Mouse (Mus musculus): ENCODE measurements around the gene Pbx3. TPM values are rescaled to one million over a fixed set of nuclear protein-coding genes. Genes with fewer than 3 reads are reported as not detected.

The Pbx3 gene
- polyA plus RNA-seq, 1 experiment: 3.6 TPM

DNA sequence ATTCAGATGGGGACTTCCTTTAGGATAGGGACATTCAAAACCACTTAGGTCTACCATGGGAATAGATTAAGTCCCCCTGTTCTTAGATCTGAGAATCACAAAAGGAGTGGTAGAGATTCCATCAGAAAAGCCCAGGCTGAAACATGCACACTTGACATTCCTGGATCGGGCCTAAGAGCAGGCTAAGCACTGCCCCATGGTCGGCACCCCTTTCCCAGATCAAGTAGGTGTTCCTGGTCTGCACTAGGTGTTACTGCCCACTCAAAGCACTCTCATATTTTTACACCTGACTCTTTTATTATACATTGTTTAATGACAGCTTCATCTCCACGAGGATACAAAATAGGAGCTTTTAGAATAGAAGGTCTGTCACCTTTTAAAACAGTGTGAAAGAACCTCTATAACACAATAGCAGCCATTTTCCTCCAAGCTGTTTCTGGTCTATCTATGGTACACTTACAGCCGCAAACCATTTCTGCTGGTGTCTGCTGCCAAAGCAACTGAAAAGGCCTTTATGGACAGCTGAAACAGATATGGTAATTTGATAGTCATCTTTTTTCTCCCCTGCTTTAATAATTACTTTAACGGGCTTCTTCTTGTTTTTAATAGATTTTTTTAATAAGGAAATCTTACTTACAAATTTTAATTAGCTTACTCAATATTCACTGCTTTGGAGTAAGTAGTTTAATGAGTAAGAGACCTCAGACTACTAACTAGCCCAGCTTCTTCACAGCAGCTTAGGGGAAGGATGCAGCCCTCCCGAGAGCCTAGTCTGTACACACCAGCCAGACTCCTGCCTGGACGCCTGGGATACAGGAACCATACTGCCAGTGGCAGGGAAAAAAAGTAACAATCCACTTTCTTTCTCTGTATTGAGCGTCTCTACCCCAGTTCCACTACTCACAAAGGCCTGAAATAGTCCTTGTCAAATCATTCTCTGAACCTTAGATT is 178.8 kb downstream of the Pbx3 start:
- H3K4me3 ChIP-seq (replicated peaks; ENCODE audit: control insufficient read depth, low read depth, low read length): no peak overlapping the region
- WGBS: 79% methylated on average over 8 of the region's 8 CpGs
- TF ChIP-seq POLR2A (IDR thresholded peaks at IDR 0.05; ENCODE audit: borderline replicate concordance, control insufficient read depth, low read depth, low read length) (no peak), CTCF (IDR thresholded peaks at IDR 0.05; ENCODE audit: control insufficient read depth, insufficient read depth, low read length) (no peak)
- H3K4me1 ChIP-seq (ENCODE audit: control insufficient read depth, insufficient read depth, low read length): no peaks in the 10 kb centered on the region
- H3K27ac ChIP-seq (ENCODE audit: control insufficient read depth, insufficient read depth, low read depth, low read length, poor library complexity): no peak overlapping the region

DNA sequence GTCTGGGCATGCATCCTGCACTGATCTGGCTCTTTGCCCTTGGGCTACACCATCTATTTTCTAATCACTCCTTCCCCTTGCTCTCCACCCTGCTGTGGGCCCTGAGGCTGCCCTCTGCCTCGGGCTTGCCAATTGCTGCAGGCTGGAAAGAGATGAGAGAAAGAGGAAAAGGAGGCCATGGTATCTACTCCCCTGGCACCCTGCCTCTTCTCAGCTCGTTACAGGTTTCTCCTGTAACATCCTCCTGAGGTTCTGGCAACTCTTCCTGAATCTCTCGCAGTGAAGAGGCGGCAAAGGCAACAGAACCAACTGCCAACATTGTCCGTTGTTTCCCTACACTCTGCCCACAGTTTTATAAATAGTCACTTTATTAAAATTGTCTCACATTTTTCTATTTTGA is 179.7 kb downstream of the Pbx3 start:
- WGBS: 60% methylated on average over 5 of the region's 5 CpGs
- Histone ChIP-seq H3K27ac (ENCODE audit: control insufficient read depth, insufficient read depth, low read depth, low read length, poor library complexity) (no peak overlapping the region), H3K4me1 (ENCODE audit: control insufficient read depth, insufficient read depth, low read length) (no peaks in the 10 kb centered on the region), H3K4me3 (replicated peaks; ENCODE audit: control insufficient read depth, low read depth, low read length) (no peak overlapping the region)
- TF ChIP-seq CTCF (IDR thresholded peaks at IDR 0.05; ENCODE audit: control insufficient read depth, insufficient read depth, low read length) (no peak), POLR2A (IDR thresholded peaks at IDR 0.05; ENCODE audit: borderline replicate concordance, control insufficient read depth, low read depth, low read length) (no peak)

DNA sequence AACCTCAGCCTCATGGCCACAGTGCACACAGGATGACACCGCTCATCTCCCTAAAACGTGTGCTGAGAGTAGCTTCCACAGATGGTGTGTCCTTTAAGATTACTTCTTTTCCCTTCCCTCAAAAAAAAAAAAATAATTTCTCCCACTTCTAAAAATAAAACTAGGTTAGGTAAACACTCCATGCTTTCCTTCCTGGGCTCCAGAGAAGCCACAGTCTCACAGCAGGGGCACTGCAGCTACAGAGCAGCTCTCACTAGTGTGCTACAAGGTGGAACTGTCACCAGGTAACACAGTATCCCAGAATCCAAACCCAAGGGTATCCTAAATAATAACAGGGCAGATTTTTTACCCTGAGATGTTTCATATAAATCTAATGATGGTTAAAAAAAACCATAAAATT is 185.6 kb downstream of the Pbx3 start:
- Histone ChIP-seq H3K4me1 (ENCODE audit: control insufficient read depth, insufficient read depth, low read length) (no peaks in the 10 kb centered on the region), H3K27ac (ENCODE audit: control insufficient read depth, insufficient read depth, low read depth, low read length, poor library complexity) (no peak overlapping the region), H3K4me3 (replicated peaks; ENCODE audit: control insufficient read depth, low read depth, low read length) (no peak overlapping the region)
- WGBS: 74% methylated on average over 2 of the region's 2 CpGs
- no peak for TF ChIP-seq POLR2A (IDR thresholded peaks at IDR 0.05; ENCODE audit: borderline replicate concordance, control insufficient read depth, low read depth, low read length)
- no peak for TF ChIP-seq CTCF (IDR thresholded peaks at IDR 0.05; ENCODE audit: control insufficient read depth, insufficient read depth, low read length)

DNA sequence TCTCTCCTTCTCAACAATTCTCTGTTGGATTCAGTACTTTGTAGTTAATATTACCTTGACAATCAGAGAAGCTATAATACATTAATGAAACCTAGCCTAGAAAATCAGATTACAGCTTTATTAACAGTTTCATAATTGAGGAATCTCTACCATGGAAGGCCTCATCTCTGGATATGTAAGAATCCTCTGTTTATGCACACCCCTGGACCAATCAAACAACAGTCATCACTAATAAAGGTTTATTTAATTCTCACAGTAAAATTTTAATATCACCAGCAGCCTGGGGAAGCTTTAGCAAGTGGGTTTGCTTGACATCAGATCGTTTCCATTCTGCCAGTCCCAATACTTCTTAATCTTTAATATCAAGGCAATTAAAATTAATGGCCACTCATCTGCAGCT is 191.3 kb downstream of the Pbx3 start:
- TF ChIP-seq CTCF (IDR thresholded peaks at IDR 0.05; ENCODE audit: control insufficient read depth, insufficient read depth, low read length) (no peak), POLR2A (IDR thresholded peaks at IDR 0.05; ENCODE audit: borderline replicate concordance, control insufficient read depth, low read depth, low read length) (no peak)
- whole genome bisulfite sequencing: 77% methylated on average over 1 of the region's 1 CpGs

DNA sequence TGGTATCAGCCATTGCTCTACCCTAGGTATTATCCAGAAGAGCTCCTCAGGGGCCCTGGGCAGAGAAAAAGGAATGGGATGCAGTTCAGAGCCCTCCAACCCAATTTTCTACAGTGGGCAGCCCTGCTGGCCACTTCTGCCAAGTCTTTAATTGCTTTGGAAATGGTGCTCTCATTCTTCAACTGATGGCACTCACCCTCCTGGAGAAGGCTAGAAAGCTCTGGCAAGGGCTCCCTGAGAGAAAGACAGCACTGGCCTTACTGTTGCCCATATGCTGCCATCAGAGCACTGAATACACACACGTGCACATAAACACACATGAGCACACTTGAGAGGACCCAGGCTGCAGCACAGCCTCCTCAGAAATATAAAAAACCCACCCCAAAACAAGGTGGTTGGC is 193.6 kb downstream of the Pbx3 start:
- Histone ChIP-seq H3K4me3 (replicated peaks; ENCODE audit: control insufficient read depth, low read depth, low read length) (no peak overlapping the region), H3K27ac (ENCODE audit: control insufficient read depth, insufficient read depth, low read depth, low read length, poor library complexity) (no peak overlapping the region), H3K4me1 (ENCODE audit: control insufficient read depth, insufficient read depth, low read length) (no peaks in the 10 kb centered on the region)
- TF ChIP-seq POLR2A (IDR thresholded peaks at IDR 0.05; ENCODE audit: borderline replicate concordance, control insufficient read depth, low read depth, low read length): no peak
- TF ChIP-seq CTCF (IDR thresholded peaks at IDR 0.05; ENCODE audit: control insufficient read depth, insufficient read depth, low read length): no peak
- 78% methylated on average over 1 of the region's 1 CpGs for WGBS

More for the DNA sequence above, 191.3 kb downstream of the Pbx3 start:
- no peak overlapping the region for H3K4me3 ChIP-seq (replicated peaks; ENCODE audit: control insufficient read depth, low read depth, low read length)
- H3K4me1 ChIP-seq (ENCODE audit: control insufficient read depth, insufficient read depth, low read length): no peaks in the 10 kb centered on the region
- H3K27ac ChIP-seq (ENCODE audit: control insufficient read depth, insufficient read depth, low read depth, low read length, poor library complexity): no peak overlapping the region

DNA sequence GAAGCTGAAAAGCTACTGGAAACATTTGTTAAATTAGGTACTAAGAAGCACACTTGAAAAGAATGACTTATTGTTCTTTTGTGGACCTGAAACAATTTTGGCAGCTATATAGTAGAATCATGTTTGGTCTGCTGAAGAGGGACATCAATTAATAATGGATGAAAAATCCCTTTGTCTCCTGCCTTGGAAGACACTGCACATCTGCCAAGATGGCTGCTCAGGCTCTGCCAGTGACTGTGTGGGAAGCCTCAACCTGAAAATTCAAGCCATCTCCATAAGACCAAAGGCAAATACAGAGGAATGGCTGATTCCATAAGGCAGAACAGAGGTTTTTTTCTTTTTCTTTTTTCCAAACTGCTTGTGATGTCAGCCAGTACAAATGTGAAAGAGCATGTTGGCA is 194.3 kb downstream of the Pbx3 start:
- no peak for TF ChIP-seq CTCF (IDR thresholded peaks at IDR 0.05; ENCODE audit: control insufficient read depth, insufficient read depth, low read length)
- no peak for TF ChIP-seq POLR2A (IDR thresholded peaks at IDR 0.05; ENCODE audit: borderline replicate concordance, control insufficient read depth, low read depth, low read length)
- Histone ChIP-seq H3K4me1 (ENCODE audit: control insufficient read depth, insufficient read depth, low read length) (no peaks in the 10 kb centered on the region), H3K27ac (ENCODE audit: control insufficient read depth, insufficient read depth, low read depth, low read length, poor library complexity) (no peak overlapping the region), H3K4me3 (replicated peaks; ENCODE audit: control insufficient read depth, low read depth, low read length) (no peak overlapping the region)

DNA sequence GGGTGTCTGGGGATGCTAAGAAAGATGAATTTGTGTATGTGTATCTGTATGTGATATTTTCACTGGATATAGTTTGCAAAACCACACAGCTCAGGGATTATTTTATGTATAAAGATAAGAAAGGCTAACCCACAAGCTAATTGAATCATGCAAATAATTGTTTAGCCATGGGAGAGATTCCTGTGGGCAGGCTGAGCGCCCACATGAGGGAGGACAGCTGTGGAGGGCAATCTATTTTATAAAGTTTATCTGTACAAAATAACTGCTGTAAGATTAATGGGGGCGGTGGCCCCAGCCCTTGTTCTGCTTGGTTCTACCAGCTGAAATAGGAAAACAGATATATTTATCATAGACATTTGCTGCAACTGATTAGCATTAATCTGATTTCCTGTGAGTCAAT is 202.5 kb downstream of the Pbx3 start:
- Histone ChIP-seq H3K27ac (ENCODE audit: control insufficient read depth, insufficient read depth, low read depth, low read length, poor library complexity) (no peak overlapping the region), H3K4me1 (ENCODE audit: control insufficient read depth, insufficient read depth, low read length) (no peaks in the 10 kb centered on the region), H3K4me3 (replicated peaks; ENCODE audit: control insufficient read depth, low read depth, low read length) (no peak overlapping the region)
- no peak for TF ChIP-seq POLR2A (IDR thresholded peaks at IDR 0.05; ENCODE audit: borderline replicate concordance, control insufficient read depth, low read depth, low read length)
- no peak for TF ChIP-seq CTCF (IDR thresholded peaks at IDR 0.05; ENCODE audit: control insufficient read depth, insufficient read depth, low read length)
- WGBS: 63% methylated on average over 2 of the region's 2 CpGs

DNA sequence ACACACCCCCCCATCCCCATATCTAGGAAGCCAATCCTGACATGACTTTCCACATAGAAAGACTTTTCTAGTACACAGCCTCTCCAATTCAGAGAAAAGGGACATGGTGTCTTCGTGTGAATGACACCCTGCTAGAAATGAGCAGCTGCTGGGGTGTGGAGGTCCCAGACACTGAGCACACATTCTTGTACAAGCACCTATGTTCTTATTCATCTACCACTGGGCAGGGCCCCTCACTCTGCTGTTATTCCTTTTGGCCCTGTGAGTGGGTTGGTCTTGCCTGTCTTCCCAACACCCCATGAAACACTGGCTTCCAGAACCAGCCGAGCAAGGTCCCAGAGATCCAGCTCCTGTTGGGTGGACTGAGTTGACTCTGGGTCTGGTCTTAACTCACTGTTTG is 203.3 kb downstream of the Pbx3 start:
- no peak overlapping the region for H3K4me3 ChIP-seq (replicated peaks; ENCODE audit: control insufficient read depth, low read depth, low read length)
- no peak for TF ChIP-seq POLR2A (IDR thresholded peaks at IDR 0.05; ENCODE audit: borderline replicate concordance, control insufficient read depth, low read depth, low read length)
- no peak for TF ChIP-seq CTCF (IDR thresholded peaks at IDR 0.05; ENCODE audit: control insufficient read depth, insufficient read depth, low read length)

More for the DNA sequence above, 203.3 kb downstream of the Pbx3 start:
- Histone ChIP-seq H3K4me1 (ENCODE audit: control insufficient read depth, insufficient read depth, low read length) (no peaks in the 10 kb centered on the region), H3K27ac (ENCODE audit: control insufficient read depth, insufficient read depth, low read depth, low read length, poor library complexity) (no peak overlapping the region)
- WGBS: 87% methylated on average over 2 of the region's 2 CpGs

Measured in bone marrow, adult 2 months (tissue).